Comparison of ENCODE assay signal across 27 mouse cellular contexts in genomic region chr11:101233240-101233639, GRCm38 (mm10). TPM values are rescaled to one million over a fixed set of nuclear protein-coding genes. Genes with fewer than 3 reads are reported as not detected.
"Had no signal": no experiment of that assay in that cellular context is flagged by ENCODE, and none has a peak within 500 bp of the region (broad histone marks: within the 10 kb centered on the region; RNA-seq: fewer than 3 reads in every experiment).

No protein-coding gene starts in this region.

- H3K4me2 ChIP-seq: heart, embryonic 12.5 days; hindbrain, embryonic 12.5 days; hindbrain, embryonic 14.5 days; intestine, embryonic 15.5 days; limb, embryonic 12.5 days; liver, embryonic 11.5 days; liver, embryonic 13.5 days; liver, embryonic 15.5 days had no signal

- H3K9me3 ChIP-seq: heart, embryonic 10.5 days; heart, embryonic 12.5 days; hindbrain, embryonic 10.5 days; hindbrain, embryonic 12.5 days; intestine, embryonic 15.5 days; limb, embryonic 10.5 days; limb, embryonic 12.5 days; liver, embryonic 13.5 days; liver, embryonic 15.5 days had no signal

- H3K4me3 ChIP-seq: gastrocnemius, adult 2 months; heart, embryonic 10.5 days; heart, embryonic 12.5 days; hindbrain, embryonic 10.5 days; hindbrain, embryonic 12.5 days; intestine, embryonic 15.5 days; layer of hippocampus, adult 2 months; left cerebral cortex, adult 2 months; limb, embryonic 10.5 days; limb, embryonic 12.5 days; liver, embryonic 13.5 days; liver, embryonic 15.5 days had no signal

- H3K36me3 ChIP-seq: heart, embryonic 10.5 days; heart, embryonic 12.5 days; hindbrain, embryonic 10.5 days; hindbrain, embryonic 12.5 days; intestine, embryonic 15.5 days; limb, embryonic 10.5 days; limb, embryonic 12.5 days; liver, embryonic 13.5 days; liver, embryonic 15.5 days had no signal

- DNase-seq: gastrocnemius, adult 2 months; gastrocnemius, postnatal 10 days; gastrocnemius, postnatal 25 days; heart, postnatal 10 days; heart, postnatal 4 days; kidney, adult 18-20 months; kidney, postnatal 4 days; liver; liver, embryonic 13.5 days; liver, postnatal 0 days; lung, adult 2 months had no signal

- H3K27ac ChIP-seq: hindbrain, embryonic 10.5 days; hindbrain, embryonic 12.5 days; hindbrain, embryonic 14.5 days; layer of hippocampus, adult 2 months; left cerebral cortex, adult 2 months; limb, embryonic 12.5 days; liver, embryonic 15.5 days had no signal

- ATAC-seq: hindbrain, embryonic 16.5 days; inflammation-experienced regulatory T-cells, adult 6 months; intestine, embryonic 15.5 days; intestine, postnatal 0 days; liver, postnatal 0 days had no signal

- H3K27me3 ChIP-seq: heart, embryonic 12.5 days; intestine, embryonic 15.5 days; limb, embryonic 12.5 days had no signal

- H3K9ac ChIP-seq: heart, embryonic 12.5 days; hindbrain, embryonic 12.5 days; hindbrain, embryonic 14.5 days; intestine, embryonic 15.5 days; limb, embryonic 12.5 days; liver, embryonic 13.5 days; liver, embryonic 15.5 days; liver, postnatal 0 days had no signal

RNA-seq across cellular contexts. Expression of gene Ramp2, which starts 12.6 kb away (rescaled TPM):
- polyA plus RNA-seq: inflammation-experienced regulatory T-cells, adult 6 months had no signal

RNA-seq across cellular contexts. Expression of gene Wnk4, which starts 27.1 kb away (rescaled TPM):
- total RNA-seq: granulocyte monocyte progenitor cell, adult 5-6 weeks had no signal
